Mouse (Mus musculus) mature B cell (primary cell): Measurements from ENCODE around the gene Gpr62.

Source experiments
- in situ Hi-C: fragments of 300-500 bp; cut with MboI; formaldehyde crosslinking; loops from 2 replicates; pipeline ENCODE4 v1.14.3; 2019

Gene Gpr62

DNA sequence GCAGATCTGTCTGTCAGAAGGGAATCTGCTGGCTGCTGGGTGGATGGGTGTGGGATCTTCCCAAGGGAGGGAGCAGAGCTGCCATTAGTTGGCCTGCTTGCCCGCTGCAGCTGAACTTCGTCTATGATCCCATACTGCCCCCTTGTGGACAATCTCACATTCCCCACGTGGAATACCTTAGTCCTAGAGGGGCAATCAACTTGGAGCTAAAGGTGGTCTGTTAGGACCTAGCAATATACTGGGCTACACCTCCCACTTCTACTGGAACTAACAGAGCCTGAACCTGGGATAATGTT, 43.9 kb downstream of the Gpr62 start:
- in situ Hi-C loops = loop anchor here (5.0 kb wide), 2 partner anchors 75 to 140 kb away; partner anchors contain the start of gene Poc1a

DNA sequence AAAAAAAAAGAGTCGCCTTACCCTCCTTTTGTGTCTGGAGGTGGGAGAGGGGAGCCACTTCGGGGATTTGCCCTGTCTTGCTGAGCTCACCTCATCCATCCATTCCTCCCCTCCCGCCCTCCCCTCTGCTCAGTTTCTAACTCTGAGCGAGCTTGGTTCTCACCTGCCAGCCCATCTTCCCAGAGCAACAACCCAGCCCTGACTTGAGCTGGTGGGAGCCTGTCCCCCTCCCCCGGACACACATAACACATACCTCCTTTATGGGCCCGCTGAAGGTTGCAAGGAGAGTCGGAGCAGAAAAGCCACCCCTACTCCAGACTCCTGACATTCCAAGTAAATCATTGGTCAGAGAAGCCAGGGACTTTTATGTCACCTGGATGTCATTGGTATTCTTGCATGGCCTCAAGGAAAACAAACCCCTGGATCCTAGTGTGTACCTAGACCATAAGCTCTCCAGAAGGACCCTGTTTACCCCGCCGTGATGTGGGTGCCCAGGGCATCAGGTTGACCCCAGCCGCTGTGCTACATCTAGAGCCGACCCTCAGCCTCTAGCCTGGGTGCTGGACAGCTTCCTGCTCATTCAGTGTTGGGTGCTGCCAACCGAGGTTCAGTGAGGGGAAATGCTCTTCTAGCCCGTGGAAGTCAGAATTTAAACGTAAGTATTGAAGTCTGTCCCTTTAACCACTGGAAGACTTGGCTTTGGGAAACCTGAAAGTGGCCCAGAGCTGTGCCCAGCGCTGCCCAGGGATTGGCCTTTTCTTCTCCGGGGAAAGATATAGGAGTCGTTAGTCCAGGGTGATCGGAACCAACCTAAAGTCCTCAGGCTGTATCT, 44.5 kb downstream of the Gpr62 start:
- in situ Hi-C loops = loop anchor here (5.0 kb wide), 2 partner anchors 74 to 139 kb away; partner anchors contain the start of gene Poc1a

DNA sequence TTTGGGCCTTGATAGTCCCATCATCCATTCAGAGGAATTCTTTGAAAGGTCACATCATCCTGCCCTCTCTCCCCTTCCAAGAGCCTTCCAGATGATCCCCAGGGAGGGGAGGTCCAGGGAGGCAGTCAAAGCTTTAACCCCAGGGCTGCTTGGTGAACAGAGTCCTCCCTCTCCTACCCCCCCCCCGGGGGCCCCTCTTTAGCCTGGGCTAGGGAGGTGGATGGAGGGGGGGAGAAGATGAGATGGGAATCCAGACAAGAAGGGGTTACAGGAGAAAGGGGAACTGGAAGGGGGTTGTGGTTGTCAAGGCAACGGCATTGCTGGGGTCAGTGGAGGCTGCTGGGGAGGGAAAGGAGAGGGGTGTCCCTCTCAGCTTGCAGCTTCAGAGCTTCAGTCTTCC, 45.1 kb downstream of the Gpr62 start:
- in situ Hi-C loops = loop anchor here (5.0 kb wide), 2 partner anchors 73 to 138 kb away; partner anchors contain the start of gene Poc1a

DNA sequence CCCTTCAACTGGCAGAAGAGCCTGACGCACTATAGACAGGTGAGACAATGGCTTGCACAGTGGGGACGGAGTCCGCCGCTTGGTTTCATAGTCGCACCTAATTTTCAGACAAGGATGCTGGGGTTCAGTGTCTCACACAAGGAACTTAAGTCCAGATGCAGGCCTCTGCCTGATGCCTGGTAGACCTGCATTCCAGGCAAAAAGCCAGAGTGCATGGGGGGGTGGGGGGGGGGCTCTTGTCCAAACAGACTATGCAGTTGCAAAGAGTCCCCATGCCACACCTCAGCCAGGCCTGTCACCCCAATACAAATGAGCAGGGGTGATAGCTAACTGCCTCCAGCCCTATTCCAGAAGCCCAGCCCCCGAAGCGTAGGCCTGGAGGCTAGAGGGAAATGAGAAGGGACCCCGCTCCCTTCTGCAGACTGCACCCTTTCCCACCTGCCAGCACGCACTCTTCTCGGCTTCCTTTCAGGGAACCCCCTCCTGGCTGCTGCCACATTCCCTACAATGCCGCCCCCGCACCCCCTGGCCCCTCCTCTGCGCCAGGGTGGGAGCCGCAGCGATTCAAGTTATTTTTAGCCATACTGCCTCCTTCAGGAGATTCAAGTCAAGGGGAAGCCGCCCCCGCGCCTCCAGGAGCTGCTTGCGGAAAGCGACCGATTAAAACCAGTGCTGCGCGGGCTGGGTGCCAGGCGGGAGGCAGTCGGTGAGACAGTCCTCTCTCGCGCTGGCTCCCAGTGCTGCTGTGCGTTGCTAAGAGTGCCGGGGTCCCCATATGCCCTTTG, 47.7 kb downstream of the Gpr62 start:
- in situ Hi-C loops = no loop called here

DNA sequence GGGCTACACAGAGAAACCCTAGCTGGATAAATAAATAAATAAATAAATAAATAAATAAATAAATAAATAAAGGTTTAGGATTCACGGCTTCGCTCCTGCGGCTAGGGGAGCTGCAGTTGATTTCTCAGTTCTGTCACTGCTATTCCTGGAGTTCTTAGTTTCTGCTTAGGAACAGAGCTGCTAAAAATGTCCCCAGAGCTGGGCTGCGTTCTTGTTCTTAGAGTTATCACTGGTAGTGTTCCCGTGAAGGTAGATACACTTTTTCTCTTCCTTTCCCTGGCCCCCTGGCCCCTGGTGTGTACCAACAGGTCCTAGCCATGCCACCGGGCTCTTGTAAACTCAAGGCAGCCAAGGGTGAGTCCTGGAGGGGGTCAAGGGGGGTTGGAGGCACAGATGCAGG, 48.9 kb downstream of the Gpr62 start:
- in situ Hi-C loops = no loop called here
